Comparison of ENCODE assay signal across 9 mouse cellular contexts in genomic region chr2:158546751-158547150, GRCm38 (mm10). TPM values are rescaled to one million over a fixed set of nuclear protein-coding genes. Genes with fewer than 3 reads are reported as not detected.
A peak's percentile ranks its signal among the peaks of the same experiment; 100 is the strongest.
DNase-seq lines count a peak whose midpoint lies in the region; ATAC-seq and TF ChIP-seq lines count a peak whose summit lies in the region.
"Had no signal": no experiment of that assay in that cellular context is flagged by ENCODE, and none has a peak within 500 bp of the region (broad histone marks: within the 10 kb centered on the region; RNA-seq: fewer than 3 reads in every experiment).

No protein-coding gene starts in this region.

- peak; percentile 93 for TF ChIP-seq CTCF in thymus, adult 2 months (IDR thresholded peaks at IDR 0.05; ENCODE audit: borderline replicate concordance, control insufficient read depth, extremely low read depth, insufficient read depth, low read length, poor library complexity)

- WGBS in forebrain, embryonic 14.5 days, result 3% methylated on average over 17 of the region's 17 CpGs
- 3% methylated on average over 17 of the region's 17 CpGs for WGBS in neural tube, embryonic 15.5 days
- WGBS in thymus, adult 2 months, result 8% methylated on average over 17 of the region's 17 CpGs

- H3K4me3 ChIP-seq in ES-E14 (ENCODE audit: insufficient read depth in 1 of 2, low read depth in 1 of 2, low read length in 2 of 2, poor library complexity in 1 of 2, severe bottlenecking in 1 of 2), result no peak overlapping the region
- no peak overlapping the region for H3K4me3 ChIP-seq in forebrain, embryonic 14.5 days (ENCODE audit: low read depth, low read length)
- H3K4me3 ChIP-seq in neural tube, embryonic 15.5 days (replicated peaks), result no peak overlapping the region
- H3K4me3 ChIP-seq in thymus, adult 2 months (ENCODE audit: control insufficient read depth, insufficient read depth, low read length), result no peak overlapping the region

- H3K9me3 ChIP-seq in ES-E14 (ENCODE audit: control insufficient read depth, insufficient read depth, low read depth, low read length), result no peaks in the 10 kb centered on the region
- no peaks in the 10 kb centered on the region for H3K9me3 ChIP-seq in forebrain, embryonic 14.5 days (replicated peaks; ENCODE audit: control insufficient read depth, low read length)
- H3K9me3 ChIP-seq in neural tube, embryonic 15.5 days (replicated peaks), result no peaks in the 10 kb centered on the region

- no peak overlapping the region for H3K27ac ChIP-seq in ES-E14 (ENCODE audit: insufficient read depth, low read depth, low read length, poor library complexity, severe bottlenecking)
- H3K27ac ChIP-seq in forebrain, embryonic 14.5 days (ENCODE audit: low read depth, low read length), result no peak overlapping the region
- H3K27ac ChIP-seq in neural tube, embryonic 15.5 days (replicated peaks), result no peak overlapping the region
- H3K27ac ChIP-seq in thymus, adult 2 months (ENCODE audit: control insufficient read depth, insufficient read depth, low read length), result no peak overlapping the region
- H3K27ac ChIP-seq: macrophage had no signal

- peaks cover 7% of the 10 kb centered on the region; the same call in 1 of the 2 replicates for H3K27me3 ChIP-seq in forebrain, embryonic 14.5 days (replicated peaks; ENCODE audit: control insufficient read depth, insufficient read depth, low read length)
- peaks cover 21% of the 10 kb centered on the region; the same call in 1 of the 2 replicates for H3K27me3 ChIP-seq in neural tube, embryonic 15.5 days (replicated peaks)
- no peaks in the 10 kb centered on the region for H3K27me3 ChIP-seq in thymus, adult 2 months (ENCODE audit: control insufficient read depth, insufficient read depth, low read length)

- peak; percentile 93 for DNase-seq in ES-E14 (ENCODE audit: low read depth, low spot score)
- peak; percentile 32 for DNase-seq in c-Kit-positive CD71-positive TER-119-positive erythroid progenitor cells, embryonic 14.5 days (ENCODE audit: low spot score)
- peak; percentile 92 for DNase-seq in forebrain, embryonic 14.5 days (ENCODE audit: low spot score)
- peak; percentile 59 to 81 for DNase-seq in heart, postnatal 10 days
- peak; percentile 65 to 88 for DNase-seq in kidney, postnatal 36 days
- peak; percentile 39 to 54 for DNase-seq in lung, adult 18-20 months
- peak; percentile 70 for DNase-seq in thymus, adult 2 months

- in situ Hi-C loops in ES-E14 (cut with MboI; ENCODE audit: low sequenced_read_pairs in 2 of 2, unreplicated experiment in 2 of 2), result loop anchor here (5.0 to 10.0 kb wide), 2 partner anchors 78 to 81 kb away; partner anchors contain the start of gene Actr5 (in 1 of the 2)

- intact Hi-C loops in heart, postnatal 10 days (cut with DNase I), result no loop called here

- no peak overlapping the region for H3K9ac ChIP-seq in ES-E14 (ENCODE audit: insufficient read depth, low read depth, low read length, poor library complexity, severe bottlenecking)
- peak overlapping the region; percentile 40; the same call in 1 of the 2 replicates for H3K9ac ChIP-seq in forebrain, embryonic 14.5 days (ENCODE audit: low read length)
- 0 out of 2 replicates have a peak overlapping the region, but pooled peaks have one; percentile 34 for H3K9ac ChIP-seq in neural tube, embryonic 15.5 days (replicated peaks)

- peak; percentile 75 for ATAC-seq in forebrain, embryonic 14.5 days
- ATAC-seq in neural tube, embryonic 15.5 days (ENCODE audit: low FRiP score), result peak; percentile 61; the same call in 1 of the 2 replicates

- H3K4me2 ChIP-seq in forebrain, embryonic 14.5 days (ENCODE audit: low read length), result 0 out of 2 replicates have a peak overlapping the region, but pooled peaks have one; percentile 17
- peak overlapping the region; percentile 37 for H3K4me2 ChIP-seq in neural tube, embryonic 15.5 days

- H3K36me3 ChIP-seq in ES-E14 (ENCODE audit: control insufficient read depth, insufficient read depth, low read length, poor library complexity, severe bottlenecking), result no peaks in the 10 kb centered on the region
- no peaks in the 10 kb centered on the region for H3K36me3 ChIP-seq in forebrain, embryonic 14.5 days (ENCODE audit: control insufficient read depth, insufficient read depth, low read length)
- no peaks in the 10 kb centered on the region for H3K36me3 ChIP-seq in neural tube, embryonic 15.5 days
- H3K36me3 ChIP-seq in thymus, adult 2 months (ENCODE audit: control insufficient read depth, insufficient read depth, low read length), result no peaks in the 10 kb centered on the region

- peaks cover 0 to 2% of the 10 kb centered on the region in 2 experiments; a peak in 1 of 4 replicates for H3K4me1 ChIP-seq in ES-E14 (ENCODE audit: control insufficient read depth in 2 of 2, insufficient read depth in 2 of 2, low read length in 2 of 2, poor library complexity in 1 of 2)
- H3K4me1 ChIP-seq in forebrain, embryonic 14.5 days (ENCODE audit: control insufficient read depth, insufficient read depth, low read length), result 0 out of 2 replicates have a peak, but pooled peaks cover 3% of the 10 kb centered on the region
- peaks cover 9% of the 10 kb centered on the region for H3K4me1 ChIP-seq in neural tube, embryonic 15.5 days
- H3K4me1 ChIP-seq in thymus, adult 2 months (replicated peaks; ENCODE audit: control insufficient read depth, insufficient read depth, low read length), result no peaks in the 10 kb centered on the region

- TF ChIP-seq POLR2A in thymus, adult 2 months (IDR thresholded peaks at IDR 0.05; ENCODE audit: control insufficient read depth, extremely low read depth, insufficient read depth, low read length, poor library complexity), result no peak

TF ChIP-seq in ES-E14, 5 proteins besides CTCF, POLR2A, EP300 and RAD21:
- TF ChIP-seq CHD2 (IDR thresholded peaks at IDR 0.05; ENCODE audit: low read depth, low read length) (no peak), ZC3H11A (IDR thresholded peaks at IDR 0.05; ENCODE audit: borderline replicate concordance, low read depth, low read length) (peak; percentile 90), HCFC1 (IDR thresholded peaks at IDR 0.05; ENCODE audit: borderline replicate concordance, insufficient read depth, low read length) (no peak)

RNA-seq across cellular contexts. Expression of gene Arhgap40, which starts 34.2 kb away (rescaled TPM):
- total RNA-seq in ES-E14 (2012; rRNA removed), result 0.58 and 0.89 TPM in 2 replicates
- 0.44 and 0.48 TPM in 2 replicates for polyA plus RNA-seq in forebrain, embryonic 14.5 days (2014; fragmentation: Nextera tagmentation; extraction: Ambion mirVana)
- not detected for total RNA-seq in heart, postnatal 10 days (2021)
- polyA plus RNA-seq in neural tube, embryonic 15.5 days (2015; fragmentation: Nextera tagmentation; extraction: Ambion mirVana), result 0.75 and 1.2 TPM in 2 replicates
- 0.06 and 0.24 TPM in 2 replicates for polyA plus RNA-seq in thymus, adult 2 months (2012; rRNA removed)
- polyA plus RNA-seq: macrophage had no signal

RNA-seq across cellular contexts. Expression of gene Adig, which starts 44.3 kb away (rescaled TPM):
- 0.85 TPM in 1 of 2 replicates, not detected in the other for total RNA-seq in ES-E14 (2012; rRNA removed)
- not detected in 2 replicates for polyA plus RNA-seq in forebrain, embryonic 14.5 days (2014; fragmentation: Nextera tagmentation; extraction: Ambion mirVana)
- 10 to 100 TPM in 1 of 2 experiments, 1 to 10 TPM in 1; 5.5 to 19.7 TPM for total RNA-seq in heart, postnatal 10 days (2021)
- polyA plus RNA-seq in neural tube, embryonic 15.5 days (2015; fragmentation: Nextera tagmentation; extraction: Ambion mirVana), result not detected in 2 replicates
- 20.8 and 23.1 TPM in 2 replicates for polyA plus RNA-seq in thymus, adult 2 months (2012; rRNA removed)
- polyA plus RNA-seq: macrophage had no signal

Comparison
In these comparisons a context has a peak if more than half of its experiments do, and no peak if none do; other contexts are left out.
1. DNase-seq: peak in every context shown above with its lines; median percentile 93 in ES-E14; 92 in forebrain, embryonic 14.5 days; 76 in kidney, postnatal 36 days; 70 in heart, postnatal 10 days; 70 in thymus, adult 2 months; 46 in lung, adult 18-20 months; 32 in c-Kit-positive CD71-positive TER-119-positive erythroid progenitor cells, embryonic 14.5 days.
2. RNA of gene Adig, which starts 44.3 kb away (polyA plus RNA-seq): 20.8 to 23.1 TPM in thymus, adult 2 months; not detected in neural tube, embryonic 15.5 days and not detected in forebrain, embryonic 14.5 days; every median in the first group is over 10 times any median in the second.